Mouse (Mus musculus): ENCODE results near the gene Gphn. TPM values are rescaled to one million over a fixed set of nuclear protein-coding genes. Genes with fewer than 3 reads are reported as not detected.
"Not testable (repeated sequence)": the region's sequence is repeated elsewhere in the genome, so short reads cannot be mapped to it uniquely, and the experiment has no call there.

Gene Gphn
- polyA plus RNA-seq, 1 experiment from 2014 or later = 12.8 TPM

GRCm38 (mm10) chr12:78298824-78299398 lies 72.7 kb downstream of the Gphn start:
- 92% methylated on average over 1 of the region's 1 CpGs for WGBS
- H3K9ac ChIP-seq (ENCODE audit: low read depth, low read length) = no peak overlapping the region
- no peak overlapping the region for H3K4me3 ChIP-seq (ENCODE audit: low read length)
- H3K4me1 ChIP-seq (ENCODE audit: control insufficient read depth, insufficient read depth, low read length) = no peaks in the 10 kb centered on the region
- H3K9me3 ChIP-seq (ENCODE audit: control insufficient read depth, low read length) = no peaks in the 10 kb centered on the region
- H3K27me3 ChIP-seq (replicated peaks; ENCODE audit: control insufficient read depth, insufficient read depth, low read length) = no peaks in the 10 kb centered on the region
- no peak for ATAC-seq
- H3K36me3 ChIP-seq (ENCODE audit: control insufficient read depth, insufficient read depth, low read length) = no peaks in the 10 kb centered on the region
- H3K27ac ChIP-seq (ENCODE audit: low read length) = no peak overlapping the region
- H3K4me2 ChIP-seq (ENCODE audit: low read depth, low read length) = no peak overlapping the region

GRCm38 (mm10) chr12:78315106-78315505 lies 88.9 kb downstream of the Gphn start:
- no peaks in the 10 kb centered on the region for H3K36me3 ChIP-seq (ENCODE audit: control insufficient read depth, insufficient read depth, low read length)
- no peak overlapping the region for H3K9ac ChIP-seq (ENCODE audit: low read depth, low read length)
- H3K27ac ChIP-seq (ENCODE audit: low read length) = no peak overlapping the region
- no peaks in the 10 kb centered on the region for H3K27me3 ChIP-seq (replicated peaks; ENCODE audit: control insufficient read depth, insufficient read depth, low read length)
- no peaks in the 10 kb centered on the region for H3K9me3 ChIP-seq (ENCODE audit: control insufficient read depth, low read length)
- no peak overlapping the region for H3K4me3 ChIP-seq (ENCODE audit: low read length)
- no peak for ATAC-seq
- H3K4me1 ChIP-seq (ENCODE audit: control insufficient read depth, insufficient read depth, low read length) = no peaks in the 10 kb centered on the region
- no peak overlapping the region for H3K4me2 ChIP-seq (ENCODE audit: low read depth, low read length)

- Histone ChIP-seq H3K4me3 (ENCODE audit: low read length) (no peak overlapping the region), H3K27me3 (replicated peaks; ENCODE audit: control insufficient read depth, insufficient read depth, low read length) (no peaks in the 10 kb centered on the region), H3K27ac (ENCODE audit: low read length) (no peak overlapping the region), H3K4me2 (ENCODE audit: low read depth, low read length) (no peak overlapping the region), H3K9ac (ENCODE audit: low read depth, low read length) (no peak overlapping the region), H3K4me1 (ENCODE audit: control insufficient read depth, insufficient read depth, low read length) (no peaks in the 10 kb centered on the region), H3K36me3 (ENCODE audit: control insufficient read depth, insufficient read depth, low read length) (no peaks in the 10 kb centered on the region), H3K9me3 (ENCODE audit: control insufficient read depth, low read length) (no peaks in the 10 kb centered on the region)
- ATAC-seq = 0 out of 2 replicates have a peak, but pooled peaks have one; percentile 9
- 69% methylated on average over 4 of the region's 4 CpGs for WGBS
These were observed 101.8 kb downstream of the Gphn start for GRCm38 (mm10) chr12:78327946-78328345.

- no peak overlapping the region for H3K4me2 ChIP-seq (ENCODE audit: low read depth, low read length)
- no peak overlapping the region for H3K4me3 ChIP-seq (ENCODE audit: low read length)
- H3K4me1 ChIP-seq (ENCODE audit: control insufficient read depth, insufficient read depth, low read length) = no peaks in the 10 kb centered on the region
- H3K27ac ChIP-seq (ENCODE audit: low read length) = no peak overlapping the region
- no peaks in the 10 kb centered on the region for H3K27me3 ChIP-seq (replicated peaks; ENCODE audit: control insufficient read depth, insufficient read depth, low read length)
- no peaks in the 10 kb centered on the region for H3K36me3 ChIP-seq (ENCODE audit: control insufficient read depth, insufficient read depth, low read length)
- no peak overlapping the region for H3K9ac ChIP-seq (ENCODE audit: low read depth, low read length)
- H3K9me3 ChIP-seq (ENCODE audit: control insufficient read depth, low read length) = no peaks in the 10 kb centered on the region
- WGBS = 52% methylated on average over 3 of the region's 3 CpGs
- ATAC-seq = no peak
These were observed 105.9 kb downstream of the Gphn start for GRCm38 (mm10) chr12:78332107-78332506.

GRCm38 (mm10) chr12:78356472-78356871 lies 130.3 kb downstream of the Gphn start:
- Histone ChIP-seq H3K27ac (ENCODE audit: low read length) (no peak overlapping the region), H3K9me3 (ENCODE audit: control insufficient read depth, low read length) (no peaks in the 10 kb centered on the region), H3K4me2 (ENCODE audit: low read depth, low read length) (no peak overlapping the region), H3K36me3 (ENCODE audit: control insufficient read depth, insufficient read depth, low read length) (no peaks in the 10 kb centered on the region), H3K27me3 (replicated peaks; ENCODE audit: control insufficient read depth, insufficient read depth, low read length) (no peaks in the 10 kb centered on the region), H3K4me3 (ENCODE audit: low read length) (no peak overlapping the region), H3K4me1 (ENCODE audit: control insufficient read depth, insufficient read depth, low read length) (no peaks in the 10 kb centered on the region), H3K9ac (ENCODE audit: low read depth, low read length) (no peak overlapping the region)
- no peak for ATAC-seq
- WGBS = 73% methylated on average over 2 of the region's 2 CpGs

GRCm38 (mm10) chr12:78389267-78389666 lies 163.1 kb downstream of the Gphn start:
- Histone ChIP-seq H3K4me2 (ENCODE audit: low read depth, low read length) (no peak overlapping the region), H3K27ac (ENCODE audit: low read length) (no peak overlapping the region), H3K9me3 (ENCODE audit: control insufficient read depth, low read length) (no peaks in the 10 kb centered on the region), H3K27me3 (replicated peaks; ENCODE audit: control insufficient read depth, insufficient read depth, low read length) (no peaks in the 10 kb centered on the region), H3K4me3 (ENCODE audit: low read length) (no peak overlapping the region), H3K36me3 (ENCODE audit: control insufficient read depth, insufficient read depth, low read length) (no peaks in the 10 kb centered on the region), H3K9ac (ENCODE audit: low read depth, low read length) (no peak overlapping the region), H3K4me1 (ENCODE audit: control insufficient read depth, insufficient read depth, low read length) (no peaks in the 10 kb centered on the region)
- ATAC-seq = no peak

GRCm38 (mm10) chr12:78395297-78395696 lies 169.1 kb downstream of the Gphn start:
- Histone ChIP-seq H3K4me2 (ENCODE audit: low read depth, low read length) (no peak overlapping the region), H3K36me3 (ENCODE audit: control insufficient read depth, insufficient read depth, low read length) (no peaks in the 10 kb centered on the region), H3K9me3 (ENCODE audit: control insufficient read depth, low read length) (no peaks in the 10 kb centered on the region), H3K27ac (ENCODE audit: low read length) (no peak overlapping the region), H3K9ac (ENCODE audit: low read depth, low read length) (no peak overlapping the region), H3K27me3 (replicated peaks; ENCODE audit: control insufficient read depth, insufficient read depth, low read length) (no peaks in the 10 kb centered on the region), H3K4me3 (ENCODE audit: low read length) (no peak overlapping the region), H3K4me1 (ENCODE audit: control insufficient read depth, insufficient read depth, low read length) (no peaks in the 10 kb centered on the region)
- 96% methylated on average over 1 of the region's 1 CpGs for WGBS
- ATAC-seq = no peak

- ATAC-seq = not testable (repeated sequence)
- WGBS = 60% methylated on average over 7 of the region's 7 CpGs
These were observed 181.3 kb downstream of the Gphn start for GRCm38 (mm10) chr12:78407518-78407917.

GRCm38 (mm10) chr12:78522176-78522575 lies 296.0 kb downstream of the Gphn start:
- H3K27ac ChIP-seq (ENCODE audit: low read length) = no peak overlapping the region
- H3K27me3 ChIP-seq (replicated peaks; ENCODE audit: control insufficient read depth, insufficient read depth, low read length) = no peaks in the 10 kb centered on the region
- no peak overlapping the region for H3K4me3 ChIP-seq (ENCODE audit: low read length)
- no peaks in the 10 kb centered on the region for H3K36me3 ChIP-seq (ENCODE audit: control insufficient read depth, insufficient read depth, low read length)
- no peak overlapping the region for H3K4me2 ChIP-seq (ENCODE audit: low read depth, low read length)
- H3K9me3 ChIP-seq (ENCODE audit: control insufficient read depth, low read length) = no peaks in the 10 kb centered on the region
- no peak for ATAC-seq
- no peak overlapping the region for H3K9ac ChIP-seq (ENCODE audit: low read depth, low read length)
- H3K4me1 ChIP-seq (ENCODE audit: control insufficient read depth, insufficient read depth, low read length) = no peaks in the 10 kb centered on the region
- WGBS = 44% methylated on average over 1 of the region's 1 CpGs

More at GRCm38 (mm10) chr12:78407518-78407917, 181.3 kb downstream of the Gphn start:
- H3K9ac ChIP-seq (ENCODE audit: low read depth, low read length); H3K27ac ChIP-seq (ENCODE audit: low read length); H3K4me2 ChIP-seq (ENCODE audit: low read depth, low read length); H3K27me3 ChIP-seq (replicated peaks; ENCODE audit: control insufficient read depth, insufficient read depth, low read length); H3K4me3 ChIP-seq (ENCODE audit: low read length); H3K9me3 ChIP-seq (ENCODE audit: control insufficient read depth, low read length); H3K4me1 ChIP-seq (ENCODE audit: control insufficient read depth, insufficient read depth, low read length); H3K36me3 ChIP-seq (ENCODE audit: control insufficient read depth, insufficient read depth, low read length): not testable (repeated sequence)

- no peaks in the 10 kb centered on the region for H3K9me3 ChIP-seq (ENCODE audit: control insufficient read depth, low read length)
- H3K4me3 ChIP-seq (ENCODE audit: low read length) = no peak overlapping the region
- H3K4me1 ChIP-seq (ENCODE audit: control insufficient read depth, insufficient read depth, low read length) = no peaks in the 10 kb centered on the region
- H3K9ac ChIP-seq (ENCODE audit: low read depth, low read length) = no peak overlapping the region
- H3K27me3 ChIP-seq (replicated peaks; ENCODE audit: control insufficient read depth, insufficient read depth, low read length) = no peaks in the 10 kb centered on the region
- ATAC-seq = no peak
- H3K27ac ChIP-seq (ENCODE audit: low read length) = no peak overlapping the region
- WGBS = 80% methylated on average over 5 of the region's 5 CpGs
- no peak overlapping the region for H3K4me2 ChIP-seq (ENCODE audit: low read depth, low read length)
- no peaks in the 10 kb centered on the region for H3K36me3 ChIP-seq (ENCODE audit: control insufficient read depth, insufficient read depth, low read length)
These were observed 296.7 kb downstream of the Gphn start for GRCm38 (mm10) chr12:78522804-78523394.

Data from intestine, embryonic 16.5 days (tissue).